Mouse (Mus musculus) testis, adult 2 months (tissue): ENCODE results near the gene Tmem45a.

ENCODE experiments used
- CTCF ChIP-seq: fragments of 200-500 bp; IDR thresholded peaks from 2 replicates; pipeline ENCODE4 v1.5.1; 2012; ENCODE audit warnings: low read depth, mild to moderate bottlenecking, inconsistent platforms, low read length, moderate library complexity; ENCODE audit not compliant: control insufficient read depth, insufficient read depth, insufficient replicate concordance
- POLR2A ChIP-seq: fragments of 200-500 bp; IDR thresholded peaks from 2 replicates; pipeline ENCODE4 v1.6.1; 2012; ENCODE audit warnings: low read depth, mild to moderate bottlenecking, inconsistent platforms, low read length, moderate library complexity; ENCODE audit not compliant: control insufficient read depth

DNA sequence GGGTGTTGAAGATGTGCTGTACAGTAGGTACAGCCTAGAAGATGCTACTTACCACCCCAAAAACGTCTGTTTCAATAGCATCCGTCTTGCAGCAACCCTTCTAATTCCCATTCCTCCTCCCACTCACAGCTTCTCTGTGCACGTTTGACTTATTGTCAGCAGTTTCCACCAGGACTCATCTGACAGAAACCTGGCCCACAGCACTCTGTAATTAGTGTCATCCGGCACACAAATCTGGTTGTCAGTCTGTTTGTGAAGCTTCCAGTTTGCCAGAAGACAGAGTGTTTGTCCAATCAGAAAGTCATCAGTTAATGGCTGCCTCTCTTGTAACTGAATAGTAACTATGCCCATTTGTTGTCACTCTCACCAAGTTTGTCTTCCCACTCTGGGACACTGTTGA is 18.4 kb downstream of the Tmem45a start:
- TF ChIP-seq CTCF (no peak), POLR2A (no peak)
